Mouse (Mus musculus) urinary bladder, postnatal 36 days (tissue): ENCODE results near the gene Faf2.
"Not testable (repeated sequence)": the region's sequence is repeated elsewhere in the genome, so short reads cannot be mapped to it uniquely, and the experiment has no call there.

Source experiments
- DNase-seq, 2 experiments: peaks; one replicate each; pipeline ENCODE4 v3.0.0; 2022; ENCODE audit warnings: low spot score in 2 of 2, mixed read lengths in 1 of 2

Gene Faf2

GRCm38 (mm10) chr13:54605426-54605825, 16.2 kb upstream of the Faf2 start:
- peak in 1 of 2 experiments; percentile 31 for DNase-seq

GRCm38 (mm10) chr13:54607204-54607603, 14.4 kb upstream of the Faf2 start:
- DNase-seq, result no peak

- DNase-seq, result no peak
These were observed 13.6 kb upstream of the Faf2 start for GRCm38 (mm10) chr13:54608002-54608401.

GRCm38 (mm10) chr13:54608666-54609065, 12.9 kb upstream of the Faf2 start:
- no peak for DNase-seq

- DNase-seq, result no peak
These were observed 12.3 kb upstream of the Faf2 start for GRCm38 (mm10) chr13:54609301-54609700.

DNA sequence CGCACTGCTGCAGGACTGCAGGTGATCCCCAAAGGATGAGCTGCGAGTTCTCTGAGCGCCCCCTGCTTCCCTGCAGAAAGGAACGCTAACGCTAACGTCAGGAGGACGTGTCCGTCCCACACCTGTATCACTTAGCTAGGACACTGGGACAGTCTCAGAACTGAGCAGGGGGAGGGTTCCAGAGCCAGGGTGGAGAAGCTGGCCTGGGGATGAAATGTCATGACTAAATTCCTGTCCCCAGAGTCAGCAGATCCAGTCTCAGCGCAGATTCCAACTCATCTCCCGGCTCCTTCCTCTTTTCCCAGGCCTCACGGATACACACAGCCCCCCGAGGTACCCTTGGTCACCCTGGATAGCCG, 11.0 kb upstream of the Faf2 start:
- peak in 1 of 2 experiments; percentile 33 for DNase-seq

GRCm38 (mm10) chr13:54610972-54611754, 10.4 kb upstream of the Faf2 start, which contains the start of gene Cltb:
Cltb (minus strand) TSS chr13:54611344.
- DNase-seq, result peak; percentile 86 to 87

DNA sequence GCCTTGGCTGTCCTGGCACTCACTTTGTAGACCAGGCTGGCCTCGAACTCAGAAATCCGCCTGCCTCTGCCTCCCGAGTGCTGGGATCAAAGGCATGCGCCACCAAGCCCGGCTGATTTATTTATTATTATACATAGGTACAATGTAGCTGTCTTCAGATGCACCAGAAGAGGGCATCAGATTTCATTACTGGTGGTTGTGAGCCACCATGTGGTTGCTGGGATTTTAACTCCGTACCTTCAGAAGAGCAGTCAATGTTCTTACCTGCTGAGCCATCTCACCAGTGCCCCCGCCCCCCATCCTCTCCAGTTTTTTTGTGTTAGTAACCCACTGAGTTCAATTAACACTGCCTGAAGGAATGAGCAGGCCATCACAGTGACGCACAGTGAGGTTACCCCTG, 8.4 kb upstream of the Faf2 start:
- DNase-seq, result not testable (repeated sequence)

DNA sequence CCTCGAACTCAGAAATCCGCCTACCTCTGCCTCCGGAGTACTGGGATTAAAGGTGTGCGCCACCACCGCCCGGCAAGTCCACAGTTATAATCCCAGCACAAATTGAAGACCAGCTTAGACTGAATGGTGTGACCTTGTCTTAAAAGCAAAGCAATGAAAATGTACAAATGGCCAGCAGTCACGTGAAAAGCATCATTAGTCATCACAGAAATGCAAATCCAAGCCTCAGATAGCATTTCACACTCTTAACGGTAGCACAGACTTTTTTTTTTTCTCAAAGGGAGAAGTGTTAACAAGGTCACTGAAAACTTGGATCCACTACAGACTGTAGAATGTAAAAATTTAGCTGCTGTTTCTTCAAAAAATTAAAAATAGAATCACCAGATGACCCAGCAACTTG, 5.3 kb upstream of the Faf2 start:
- DNase-seq, result no peak

DNA sequence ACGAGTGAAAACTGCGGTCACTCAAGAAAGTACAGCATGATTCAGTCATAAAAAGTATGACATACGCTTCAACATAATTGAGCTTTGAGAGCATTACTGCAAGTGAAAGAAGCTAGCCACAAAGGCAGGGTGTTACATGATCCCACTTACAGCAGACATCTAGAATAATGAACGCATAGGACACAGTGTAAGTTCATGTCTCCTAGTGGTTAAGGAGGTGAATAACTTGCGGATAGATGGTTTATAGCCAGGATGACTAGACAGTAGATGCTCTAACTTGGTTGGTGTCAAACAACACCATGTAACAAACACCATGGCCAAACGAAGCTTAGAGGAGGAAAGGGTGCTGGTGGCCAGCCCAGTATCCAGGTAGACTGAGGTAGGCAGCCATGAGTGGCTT, 4.6 kb upstream of the Faf2 start:
- no peak for DNase-seq

DNA sequence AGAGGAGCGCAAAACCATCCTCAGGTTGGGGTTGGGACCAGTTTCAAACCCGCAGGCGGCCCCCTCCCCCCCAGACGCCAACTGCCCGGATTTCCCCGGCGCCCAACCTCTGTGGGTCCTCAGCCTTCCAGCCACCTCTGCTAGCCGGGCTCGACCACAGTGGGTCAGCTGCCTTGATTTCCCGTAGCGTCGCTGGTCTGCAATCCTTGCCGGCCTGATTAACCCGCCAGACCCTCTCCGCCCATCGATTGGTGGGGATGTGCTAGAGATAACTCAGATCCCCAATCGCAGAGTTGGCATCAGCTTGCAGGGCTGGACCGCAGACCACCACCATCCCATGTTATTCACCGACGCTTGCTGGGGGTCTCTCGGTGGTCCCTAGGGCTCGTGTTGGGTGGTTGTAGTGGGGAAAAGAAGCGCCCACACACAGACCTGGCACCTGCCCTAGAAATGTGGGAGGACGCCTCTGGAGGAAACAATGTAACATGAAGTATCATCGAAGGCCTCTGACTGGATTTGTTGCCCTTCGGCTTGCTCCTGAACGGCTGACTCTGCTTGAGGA, 457 bp downstream of the Faf2 start:
- DNase-seq, result no peak

GRCm38 (mm10) chr13:54629128-54629527, 7.5 kb downstream of the Faf2 start:
- peak in 1 of 2 experiments; percentile 55 for DNase-seq

GRCm38 (mm10) chr13:54632731-54633277, 11.2 kb downstream of the Faf2 start:
- DNase-seq, result no peak

DNA sequence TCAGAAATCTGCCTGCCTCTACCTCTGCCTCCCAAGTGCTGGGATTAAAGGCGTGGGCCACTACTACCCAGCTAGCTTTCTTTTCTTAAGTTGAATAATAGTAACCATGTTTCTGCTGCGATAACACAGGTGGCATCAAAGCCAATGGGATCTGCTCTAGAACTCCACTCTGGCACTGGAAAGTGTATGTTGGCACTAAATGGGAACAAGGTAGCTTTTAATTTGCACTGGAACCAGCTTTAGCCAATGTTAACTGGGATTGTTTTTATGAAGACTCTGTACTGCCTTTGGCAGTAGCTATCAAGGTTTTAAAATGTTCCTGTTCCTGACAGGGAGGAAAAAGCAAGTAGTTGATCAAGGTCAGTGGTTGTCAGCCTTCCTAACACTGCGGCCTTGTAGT, 13.4 kb downstream of the Faf2 start:
- DNase-seq, result no peak

GRCm38 (mm10) chr13:54650461-54650860, 28.9 kb downstream of the Faf2 start:
- DNase-seq, result no peak

GRCm38 (mm10) chr13:54660877-54661276, 39.3 kb downstream of the Faf2 start:
- DNase-seq, result no peak

- no peak for DNase-seq
These were observed 39.8 kb downstream of the Faf2 start for GRCm38 (mm10) chr13:54661358-54661757.

GRCm38 (mm10) chr13:54663999-54664398, 42.4 kb downstream of the Faf2 start:
- DNase-seq, result no peak

- DNase-seq, result no peak
These were observed 42.9 kb downstream of the Faf2 start for GRCm38 (mm10) chr13:54664509-54664908.

GRCm38 (mm10) chr13:54665062-54665461, 43.5 kb downstream of the Faf2 start:
- no peak for DNase-seq

DNA sequence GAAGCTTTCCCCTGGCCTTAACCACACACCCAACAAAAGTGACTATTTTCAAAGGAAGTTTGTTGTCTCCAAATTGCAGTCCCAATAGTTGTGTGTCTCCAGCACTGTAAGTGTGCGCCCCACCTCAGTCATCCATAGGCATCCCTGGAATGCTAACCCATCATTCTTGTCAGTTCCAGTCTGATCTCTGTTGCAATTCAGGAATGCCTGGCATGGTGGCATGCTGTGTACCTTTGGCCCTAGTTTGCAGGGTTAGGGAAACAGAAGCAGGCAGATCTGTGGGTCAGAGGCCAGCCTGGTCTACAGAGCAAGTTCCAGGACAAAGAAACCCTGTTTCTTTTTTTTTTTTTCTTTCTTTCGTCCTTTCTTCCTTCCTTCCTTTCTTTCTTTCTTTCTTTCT, 48.9 kb downstream of the Faf2 start:
- DNase-seq, result no peak

DNA sequence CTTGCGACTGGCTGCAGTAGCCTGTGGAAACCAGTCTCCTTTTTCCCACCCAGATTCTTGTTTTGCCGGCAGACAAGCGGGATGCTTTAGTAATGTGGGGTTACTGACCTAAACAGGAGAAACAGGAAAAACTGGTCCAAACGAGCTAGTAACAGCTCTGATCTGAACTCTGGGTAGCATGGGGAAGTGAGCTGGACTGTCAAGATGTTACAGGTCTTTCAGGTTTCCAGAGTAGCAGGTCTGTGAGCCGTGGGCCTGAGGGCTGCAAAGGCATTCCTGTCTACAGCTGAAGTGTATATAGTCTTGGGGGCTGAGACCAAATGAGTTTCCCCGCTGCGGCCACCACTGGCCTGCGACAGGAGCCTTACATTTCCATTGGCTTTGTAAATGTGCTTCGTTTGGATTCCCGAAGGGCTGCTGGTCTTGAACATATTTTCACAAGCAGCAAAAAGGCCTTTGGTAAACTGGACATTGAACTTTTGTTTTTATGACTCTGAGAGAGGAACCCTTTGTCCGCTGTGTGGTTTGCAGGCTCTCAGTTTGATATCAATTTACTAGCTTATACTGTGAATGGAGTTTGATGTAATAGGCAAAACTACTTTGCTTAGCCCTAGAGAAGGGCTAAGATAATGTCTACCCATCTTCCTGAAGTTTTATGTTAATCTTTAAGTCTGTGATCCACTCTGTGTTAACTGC, 54.5 kb downstream of the Faf2 start:
- DNase-seq, result peak in 1 of 2 experiments; percentile 38

GRCm38 (mm10) chr13:54678263-54678662, 56.7 kb downstream of the Faf2 start:
- no peak for DNase-seq
